Mouse (Mus musculus) hematopoietic stem cell, adult 5-6 weeks (primary cell): Measurements from ENCODE around the gene Ddx6. TPM values are rescaled to one million over a fixed set of nuclear protein-coding genes. Genes with fewer than 3 reads are reported as not detected.

ENCODE experiments used
- ATAC-seq, 2 experiments: fragments of 125-278 bp in 1 of 2; replicated peaks in 1 of 2; 2 replicates each; pipeline ENCODE4 v1.8.0; 2016 to 2017; ENCODE audit warnings: inconsistent platforms in 2 of 2, mild to moderate bottlenecking in 2 of 2, moderate number of reproducible peaks in 2 of 2, low read depth in 1 of 2, moderate TSS enrichment in 1 of 2; ENCODE audit not compliant: low FRiP score in 2 of 2, poor library complexity in 2 of 2, severe bottlenecking in 2 of 2, insufficient read depth in 1 of 2, low TSS enrichment in 1 of 2
- total RNA-seq: library from RNA; stranded (forward); fragments of 172-1452, 232-1000 nt; gene quantifications from 2 replicates; pipeline ENCODE4 v1.2.3, GENCODE M21; 2017

Gene Ddx6
- total RNA-seq, 1 experiment from 2014 or later, result 131 TPM

DNA sequence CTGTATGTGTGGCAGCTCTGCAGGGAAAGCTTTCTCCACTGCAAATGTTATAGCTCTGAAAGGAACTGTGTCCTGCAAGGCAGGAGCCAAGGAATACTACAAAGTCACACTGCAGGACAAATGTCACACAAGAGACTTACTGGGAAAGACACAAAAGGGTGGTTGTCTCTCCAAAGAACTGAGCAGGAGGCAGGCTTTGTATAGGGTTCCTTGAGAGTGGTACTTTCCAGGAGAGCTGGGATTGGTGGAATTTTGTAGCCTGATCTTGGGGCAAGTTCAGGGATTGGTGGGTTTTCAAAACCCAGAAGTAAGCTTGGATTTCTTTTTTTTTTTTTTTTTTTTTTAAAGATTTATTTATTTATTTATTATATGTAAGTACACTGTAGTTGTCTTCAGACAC is 15.6 kb upstream of the Ddx6 start:
- no peak for ATAC-seq

DNA sequence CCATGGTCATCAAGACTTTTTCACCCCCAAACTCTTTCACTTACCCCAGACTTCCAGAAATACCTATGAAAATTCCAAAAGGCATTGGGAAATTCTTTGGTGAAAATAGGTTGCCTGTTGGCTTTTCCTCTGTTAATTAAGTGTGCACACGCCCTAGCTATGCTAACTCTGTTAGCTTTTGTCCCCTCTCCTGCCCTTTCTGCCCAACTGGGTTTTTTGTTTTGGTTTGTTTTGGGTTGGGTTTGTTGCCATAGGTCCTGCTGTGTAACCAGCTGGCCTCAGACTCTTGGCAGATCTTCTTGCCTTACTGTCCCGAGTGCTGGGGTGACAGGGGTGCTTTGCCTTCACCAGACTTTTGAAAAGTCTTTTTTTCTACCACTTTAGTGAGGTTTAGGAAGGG is 13.7 kb upstream of the Ddx6 start:
- no peak for ATAC-seq

DNA sequence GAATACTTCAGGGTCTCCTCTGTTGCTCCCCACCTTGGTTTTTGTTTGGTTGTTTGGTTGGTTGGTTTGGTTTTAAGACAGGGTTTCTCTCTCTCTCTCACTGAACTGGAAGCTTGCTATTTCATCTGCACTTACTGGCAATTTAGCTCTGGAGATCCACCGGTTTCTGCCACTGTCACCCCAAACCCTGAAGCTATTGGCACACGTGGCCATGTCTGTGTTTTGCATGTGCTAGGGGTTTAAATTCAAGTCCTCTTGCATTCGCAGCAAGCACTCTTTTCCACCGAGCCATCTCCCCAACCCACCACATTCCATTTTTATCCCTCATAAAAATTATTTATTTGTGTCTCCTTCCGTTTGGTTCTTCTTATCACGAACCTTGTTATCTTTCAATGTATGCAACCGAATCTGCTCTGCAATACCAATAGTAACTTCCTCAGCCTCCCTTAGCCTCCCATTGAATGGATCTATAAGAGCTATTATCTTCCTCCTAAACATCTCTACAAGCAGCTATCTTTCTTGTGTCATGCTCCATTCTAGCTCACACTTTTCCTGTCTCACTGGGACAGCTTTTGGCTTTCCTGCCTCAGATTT is 13.0 kb upstream of the Ddx6 start:
- ATAC-seq, result no peak

DNA sequence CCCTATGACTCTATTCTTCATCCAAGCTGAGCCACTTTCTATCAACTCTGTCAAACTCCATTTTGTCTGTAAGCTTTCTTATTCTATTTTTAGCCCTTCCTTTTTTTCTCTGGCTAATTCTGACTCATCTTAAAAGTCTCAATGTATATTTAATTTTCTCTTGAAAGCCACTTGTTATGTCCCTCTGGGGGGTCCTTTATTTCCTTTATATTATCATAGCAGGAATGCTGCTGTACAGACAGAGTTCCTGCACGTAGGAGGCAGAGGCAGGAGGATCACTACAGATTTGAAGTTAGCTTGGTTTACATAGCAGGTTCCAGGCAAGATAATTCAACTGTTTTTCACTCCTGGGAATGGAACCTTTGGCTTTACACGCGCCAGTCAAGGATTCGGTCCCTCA is 11.5 kb upstream of the Ddx6 start:
- no peak for ATAC-seq

DNA sequence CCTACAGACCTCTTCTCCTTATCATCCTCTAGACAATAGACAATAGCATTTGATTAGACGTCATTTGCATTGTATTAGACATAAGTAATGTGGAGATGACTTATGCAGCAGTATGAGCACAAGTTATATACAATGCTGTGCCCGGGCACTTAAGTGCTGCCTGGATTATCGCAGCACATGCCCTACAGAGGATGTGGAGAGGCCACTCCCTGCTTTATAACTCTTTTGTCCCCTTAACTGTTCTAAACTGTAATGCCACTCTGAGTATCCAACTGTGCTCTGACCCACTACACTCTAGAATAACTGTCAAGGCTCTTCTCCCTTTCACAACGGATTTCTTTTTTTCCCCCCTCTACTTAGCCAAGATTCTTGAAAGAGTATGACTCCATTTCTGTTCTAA is 10.8 kb upstream of the Ddx6 start:
- ATAC-seq, result no peak

DNA sequence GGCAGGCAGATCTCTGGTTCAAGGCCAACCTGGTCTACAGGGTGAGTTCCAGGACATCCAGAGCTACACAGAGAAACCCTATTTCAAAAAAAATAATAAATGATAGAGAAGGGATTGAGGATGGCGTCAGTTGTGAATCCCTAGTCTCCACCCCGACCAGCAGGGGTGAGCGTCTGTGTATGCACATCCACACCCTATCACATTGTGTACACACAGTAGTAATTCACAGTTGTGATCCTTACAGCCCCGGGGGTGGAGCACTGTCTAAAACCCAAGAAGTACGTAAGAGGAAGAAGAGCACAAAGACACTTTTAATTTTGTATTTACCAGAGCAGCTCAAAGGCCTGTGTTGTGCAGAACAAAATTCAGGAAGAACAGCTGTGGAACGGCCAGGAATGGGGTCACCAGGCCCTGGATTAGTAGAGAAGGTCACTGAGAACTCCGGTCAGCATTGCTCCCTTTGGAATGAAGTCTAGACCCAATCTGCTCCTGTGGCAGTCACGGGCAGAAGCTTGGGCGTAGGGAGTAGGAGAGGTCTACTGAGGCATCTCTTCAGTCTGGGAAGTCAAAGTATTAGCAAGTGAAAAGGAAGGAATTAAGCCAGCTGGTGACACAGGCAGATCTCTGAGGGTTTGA is 9.7 kb upstream of the Ddx6 start:
- no peak for ATAC-seq

DNA sequence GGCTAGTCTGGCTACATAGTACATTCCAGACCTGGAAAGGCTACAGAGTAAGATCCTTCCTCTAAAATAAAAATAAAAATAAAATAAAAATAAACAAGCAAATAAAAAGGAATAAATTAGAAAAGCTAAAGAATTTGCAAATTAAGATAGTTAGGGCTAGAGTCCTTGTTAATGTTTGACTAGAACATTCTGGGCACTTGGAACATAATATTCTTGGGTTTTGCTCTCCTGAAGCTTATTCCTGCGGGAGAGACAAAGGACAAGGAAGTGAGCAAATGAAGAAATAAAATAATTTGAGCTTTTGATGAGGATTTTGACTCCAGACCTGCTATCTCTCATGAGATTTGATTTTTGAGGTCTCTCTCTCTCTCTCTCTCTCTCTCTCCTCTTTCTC is 9.2 kb upstream of the Ddx6 start:
- ATAC-seq, result no peak

DNA sequence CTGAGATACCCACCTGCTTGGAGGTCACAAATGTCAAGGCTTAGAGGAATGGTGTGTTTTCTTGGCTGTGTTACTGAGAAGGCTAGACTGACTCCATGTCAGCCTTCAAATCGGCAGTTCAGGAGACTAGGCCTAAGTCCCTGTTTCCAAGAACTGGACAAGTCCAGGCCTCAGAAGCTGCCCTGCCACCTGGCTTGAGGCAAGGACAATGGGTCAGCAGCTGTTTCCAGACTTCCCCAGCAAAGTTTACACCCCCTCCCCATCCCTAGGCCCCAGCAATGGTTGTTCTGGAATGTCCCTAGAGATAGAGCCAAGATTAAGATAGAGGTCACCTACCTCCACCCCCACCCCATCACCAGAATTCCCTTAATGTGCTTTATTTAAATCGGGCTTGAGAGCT is 7.0 kb upstream of the Ddx6 start:
- no peak for ATAC-seq

DNA sequence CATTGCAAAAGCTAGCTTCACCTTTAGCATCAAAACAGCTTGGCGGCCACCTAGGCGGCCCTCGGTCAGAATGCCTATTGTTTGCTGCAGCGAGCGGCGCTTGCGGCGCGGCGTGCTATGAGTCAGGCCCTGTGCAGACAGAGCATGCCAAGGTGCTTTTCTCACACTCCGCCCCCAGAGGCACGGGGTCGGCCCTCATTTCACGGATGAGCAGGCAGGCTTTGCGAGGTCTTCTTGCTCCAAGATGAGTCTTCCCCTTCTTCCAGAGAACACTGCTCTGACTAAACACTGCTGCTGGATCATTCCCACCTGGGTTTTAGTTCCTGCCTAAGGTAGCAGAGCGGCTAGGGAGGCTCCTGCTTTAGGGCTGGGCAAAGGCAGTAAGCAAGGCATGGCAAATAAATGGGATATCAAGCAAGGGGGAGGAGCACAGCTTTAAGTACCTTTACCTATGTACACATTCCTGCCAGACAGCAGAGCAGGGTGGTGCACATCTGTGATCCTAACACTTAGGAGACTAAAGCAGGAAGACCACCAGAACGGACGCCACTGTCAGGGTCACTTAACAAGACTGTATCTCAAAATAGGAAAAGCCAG is 5.7 kb upstream of the Ddx6 start:
- no peak for ATAC-seq

DNA sequence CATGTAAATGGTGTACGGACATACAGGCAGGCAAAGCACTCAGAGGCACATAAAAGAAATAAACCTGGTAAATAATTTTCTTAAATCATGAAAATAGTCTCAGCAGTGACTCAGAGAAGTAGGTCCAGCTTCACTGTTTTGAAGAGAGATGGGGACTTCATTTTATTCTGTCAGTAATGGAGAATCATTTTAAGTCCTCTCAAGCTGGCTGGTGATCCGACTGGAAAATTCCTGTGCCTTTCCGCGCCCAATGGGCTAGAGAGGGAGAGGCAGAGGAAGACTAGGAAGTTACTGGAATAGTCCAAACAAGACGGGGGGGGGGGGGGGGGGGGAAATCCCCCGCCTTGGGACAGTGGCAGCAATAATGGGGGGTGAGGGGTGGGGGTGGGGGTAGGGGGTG is 5.1 kb upstream of the Ddx6 start:
- no peak for ATAC-seq

DNA sequence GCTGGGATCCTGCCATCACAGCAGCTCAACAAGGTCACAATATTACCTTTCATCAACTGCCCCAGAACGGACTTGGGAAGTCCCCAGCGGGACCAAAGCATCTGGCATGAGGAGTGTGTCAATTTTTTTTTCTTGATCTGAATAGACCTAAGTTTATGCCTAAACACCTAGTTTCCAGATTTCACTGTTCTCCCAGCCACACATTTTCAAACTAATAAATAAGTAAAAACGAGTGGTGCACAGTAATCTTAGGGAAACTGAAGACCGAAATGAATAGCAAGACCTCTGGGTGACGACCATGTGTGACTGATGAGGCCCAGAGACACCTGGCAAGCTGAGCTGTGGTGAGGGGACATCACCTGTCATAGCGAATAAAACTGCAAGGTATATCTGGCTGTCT is 3.9 kb upstream of the Ddx6 start:
- no peak for ATAC-seq

DNA sequence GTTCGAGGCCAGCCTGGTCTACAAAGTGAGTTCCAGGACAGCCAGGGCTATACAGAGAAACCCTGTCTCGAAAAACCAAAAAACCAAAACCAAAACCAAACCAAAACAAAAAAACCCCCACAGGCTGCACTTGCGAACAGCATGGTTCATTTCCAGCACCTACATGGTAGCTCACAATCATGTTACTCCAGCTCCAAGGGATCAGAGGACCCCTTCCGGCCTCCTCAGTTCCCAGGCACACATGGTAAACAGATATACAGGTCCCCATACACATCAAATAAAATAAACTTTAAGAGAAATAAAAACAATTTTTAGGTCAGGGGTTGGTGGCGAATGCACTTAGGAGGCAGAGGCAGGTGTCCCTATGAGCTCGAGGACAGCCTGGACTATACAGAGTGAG is 1.9 kb upstream of the Ddx6 start:
- no peak for ATAC-seq

DNA sequence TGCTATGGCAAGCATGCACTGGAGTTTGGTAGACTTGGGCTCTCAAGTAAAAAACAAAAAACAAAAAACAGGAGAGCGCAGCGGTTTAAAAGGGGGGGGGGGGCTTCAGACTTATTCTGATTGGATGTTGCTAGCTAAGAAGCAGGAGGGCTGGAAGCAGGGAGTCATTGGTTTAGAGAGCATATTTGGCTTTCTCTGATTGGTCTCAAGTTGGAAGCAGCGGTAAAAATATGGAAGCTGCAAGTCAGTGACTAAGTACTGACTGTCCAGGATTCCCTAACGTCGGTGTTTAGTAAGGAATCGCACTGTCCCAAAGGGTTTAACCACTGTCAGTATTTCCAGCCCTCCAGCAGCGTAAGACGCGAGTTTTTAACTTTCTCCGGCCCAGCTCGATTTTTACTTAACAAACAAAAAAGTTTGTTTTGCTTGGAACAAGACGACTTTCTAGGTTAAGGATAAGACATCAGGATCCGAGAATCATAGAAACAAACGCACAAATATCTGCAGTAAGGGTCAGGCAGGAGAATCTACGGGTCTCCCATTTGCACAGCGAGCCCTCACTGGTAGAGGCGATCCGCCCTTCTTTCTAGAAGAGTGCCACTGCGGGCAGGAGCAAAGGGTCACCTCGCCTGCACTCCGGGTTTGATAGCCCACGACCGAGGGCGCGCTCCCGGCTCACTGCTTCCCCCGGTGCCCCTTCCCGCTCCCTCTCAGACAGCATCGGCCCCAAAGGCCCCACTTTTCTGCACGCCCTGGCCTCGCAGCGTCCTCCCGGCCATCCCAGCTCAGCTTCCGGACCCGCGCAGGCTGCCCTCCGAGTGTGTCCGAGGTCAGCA is 1.0 kb upstream of the Ddx6 start:
- peak; percentile 71 to 73 for ATAC-seq

DNA sequence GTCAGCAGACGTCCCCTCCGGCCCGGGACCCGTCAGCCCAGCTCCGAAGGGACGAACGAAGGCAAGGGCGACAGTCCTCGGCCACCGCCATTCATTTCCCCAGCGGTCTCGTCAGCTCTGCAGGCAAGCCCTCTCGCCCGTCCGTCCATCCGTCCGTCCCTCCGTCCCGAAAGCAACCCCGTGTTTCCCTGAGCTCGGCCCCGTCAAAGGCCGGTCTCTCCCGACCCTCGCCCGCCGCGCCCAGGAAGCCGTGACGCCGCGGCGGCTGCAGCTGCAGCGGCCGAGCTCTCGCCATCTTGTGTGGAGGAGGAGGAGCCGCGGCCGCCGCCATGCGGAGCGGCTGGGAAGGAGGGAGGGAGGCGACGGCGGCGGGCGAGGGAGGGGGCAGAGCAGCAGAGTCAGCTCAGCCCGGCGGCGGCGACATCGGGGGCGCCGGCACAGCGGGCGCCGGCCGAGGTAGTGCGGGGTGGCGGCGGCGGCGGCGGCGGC is 358 bp upstream of the Ddx6 start:
- ATAC-seq, result peak; percentile 59 to 68

DNA sequence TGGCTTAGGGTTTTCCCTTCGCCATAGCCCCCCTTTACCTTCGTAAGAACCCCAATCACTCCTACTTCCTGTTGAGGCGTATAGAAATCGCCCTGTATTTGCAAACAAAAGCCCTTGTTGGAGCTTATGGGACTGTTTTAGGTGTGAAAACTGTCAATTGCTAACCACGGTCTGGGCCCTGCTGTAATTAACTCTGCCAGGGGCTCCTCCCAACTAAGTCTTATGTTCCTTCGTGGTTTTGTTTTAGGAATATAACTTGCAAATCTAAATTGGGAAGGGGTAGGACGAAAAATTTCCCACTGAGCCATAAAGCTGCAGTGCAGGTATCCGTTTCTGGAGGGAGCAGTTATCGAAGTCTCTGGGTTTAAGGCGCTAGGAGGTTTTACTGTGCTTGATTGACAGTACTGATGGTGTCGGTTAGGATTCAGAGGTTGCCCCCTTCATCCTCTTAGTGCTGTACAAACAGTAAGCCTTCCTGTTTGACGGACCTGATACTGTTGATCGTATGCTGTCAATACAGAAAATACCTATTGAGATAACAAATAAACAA is 999 bp downstream of the Ddx6 start:
- ATAC-seq, result no peak

DNA sequence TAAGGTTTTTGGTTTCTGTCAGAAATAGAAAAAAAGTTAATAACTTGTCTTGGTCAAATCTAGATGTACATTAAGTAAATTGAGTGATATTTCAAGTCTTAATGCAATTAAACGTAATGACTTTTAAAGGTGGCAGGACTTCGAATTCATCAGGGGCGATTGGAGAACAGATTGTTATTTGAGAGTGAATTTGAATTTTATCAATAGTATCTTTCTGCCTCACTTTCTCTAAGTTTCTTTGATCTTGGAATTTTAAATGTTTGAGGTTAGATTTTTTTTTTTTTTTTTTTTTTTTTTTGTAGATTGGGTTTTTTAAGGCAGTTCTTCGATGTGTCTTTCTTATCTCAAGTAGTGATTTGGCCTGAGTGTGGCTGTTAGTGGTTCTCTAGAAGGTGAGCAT is 2.0 kb downstream of the Ddx6 start:
- ATAC-seq, result no peak

DNA sequence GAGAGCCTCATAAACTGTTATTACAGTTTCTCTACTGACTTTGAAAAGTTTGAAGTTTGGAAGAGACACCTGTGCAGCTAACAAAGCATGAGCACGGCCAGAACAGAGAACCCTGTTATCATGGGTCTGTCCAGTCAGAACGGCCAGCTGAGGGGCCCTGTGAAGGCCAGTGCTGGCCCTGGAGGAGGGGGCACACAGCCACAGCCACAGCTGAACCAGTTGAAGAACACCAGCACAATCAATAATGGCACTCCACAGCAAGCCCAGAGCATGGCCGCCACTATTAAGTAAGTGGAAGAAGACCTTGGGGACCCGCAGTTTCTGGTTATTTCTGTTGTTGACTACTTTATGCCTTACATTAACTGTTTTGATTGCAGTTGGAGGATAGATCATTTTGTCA is 2.6 kb downstream of the Ddx6 start:
- no peak for ATAC-seq

DNA sequence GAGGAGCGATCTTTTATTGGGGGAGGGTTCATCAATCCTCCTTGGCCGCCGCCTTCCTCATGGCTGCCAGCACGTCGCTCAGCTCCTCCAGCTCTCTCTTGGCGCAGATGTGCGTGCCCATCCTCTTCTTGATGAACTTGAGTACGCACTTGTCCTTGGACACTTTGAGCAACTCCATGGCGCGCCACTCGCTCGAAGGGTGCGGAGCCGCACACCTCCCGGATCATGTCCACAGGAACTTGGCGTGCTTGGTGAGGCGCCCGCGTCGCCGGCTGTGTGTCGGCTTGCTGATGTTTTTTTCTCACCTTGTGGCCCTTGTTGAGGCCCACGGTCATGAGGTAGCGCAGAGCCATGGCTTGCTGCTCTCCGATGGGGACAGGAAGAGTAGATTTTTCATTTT is 5.7 kb downstream of the Ddx6 start:
- ATAC-seq, result no peak
